Mouse (Mus musculus) erythroblast, embryonic 14.5 days (primary cell): ENCODE results near the gene Serpinf1. TPM values are rescaled to one million over a fixed set of nuclear protein-coding genes. Genes with fewer than 3 reads are reported as not detected.
"Not testable (repeated sequence)": the region's sequence is repeated elsewhere in the genome, so short reads cannot be mapped to it uniquely, and the experiment has no call there.

Source experiments
- H3K27me3 ChIP-seq: 2 replicates; pipeline ENCODE4 v1.6.1; 2012; ENCODE audit warnings: inconsistent platforms; ENCODE audit not compliant: control insufficient read depth
- H3K36me3 ChIP-seq: 2 replicates; pipeline ENCODE4 v1.6.1; 2012; ENCODE audit warnings: mild to moderate bottlenecking, inconsistent platforms; ENCODE audit not compliant: control insufficient read depth
- H3K4me1 ChIP-seq: 2 replicates; pipeline ENCODE4 v1.6.1; 2012; ENCODE audit warnings: inconsistent platforms; ENCODE audit not compliant: control insufficient read depth
- H3K4me3 ChIP-seq: replicated peaks from 2 replicates; pipeline ENCODE3; 2012; ENCODE audit warnings: moderate library complexity, mild to moderate bottlenecking, inconsistent platforms
- H3K9me3 ChIP-seq: 2 replicates; pipeline ENCODE4 v1.6.1; 2012; ENCODE audit warnings: low read length, inconsistent platforms, mixed read lengths; ENCODE audit not compliant: control insufficient read depth
- GATA1 ChIP-seq: IDR thresholded peaks from 2 replicates; pipeline ENCODE4 v1.6.1; 2012; ENCODE audit warnings: low read length, inconsistent platforms, mixed read lengths
- TAL1 ChIP-seq: IDR thresholded peaks from 3 replicates; pipeline ENCODE4 v1.6.1; 2012; ENCODE audit warnings: low read length, inconsistent platforms, mixed read lengths
- polyA plus RNA-seq: library from polyadenylated mRNA; stranded (reverse); fragments of >175 nt; gene quantifications from 2 replicates; pipeline ENCODE4 v1.2.3, GENCODE M21; 2012

Serpinf1 gene
- polyA plus RNA-seq, 1 experiment, result 0.18 TPM

DNA sequence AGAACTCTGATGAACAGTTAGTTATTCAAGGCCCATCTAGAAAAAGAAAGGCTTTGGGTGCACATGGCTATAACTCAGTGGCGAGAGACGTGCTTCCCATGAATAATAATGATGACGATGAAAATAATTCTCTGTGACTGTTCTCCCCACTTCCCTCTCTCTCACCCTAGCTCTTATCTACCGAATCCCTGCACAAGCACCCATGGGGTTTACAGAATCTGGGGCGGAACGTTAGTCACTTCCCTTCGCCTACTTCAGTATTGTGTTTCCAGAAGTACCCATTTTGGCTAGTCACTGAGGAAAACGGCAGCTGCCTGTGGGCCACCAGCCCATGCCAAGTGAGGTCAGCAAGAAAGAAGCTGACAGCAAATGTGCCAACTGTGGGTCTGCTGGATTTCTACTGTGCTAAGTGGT, 36.1 kb upstream of the Serpinf1 start:
- Histone ChIP-seq H3K9me3 (peaks cover 3% of the 10 kb centered on the region), H3K36me3 (peaks cover 20% of the 10 kb centered on the region), H3K27me3 (no peaks in the 10 kb centered on the region), H3K4me1 (peaks cover 87% of the 10 kb centered on the region), H3K4me3 (no peak overlapping the region)
- TF ChIP-seq TAL1, result no peak
- TF ChIP-seq GATA1, result no peak

- Histone ChIP-seq H3K4me1 (peaks cover 87% of the 10 kb centered on the region), H3K36me3 (peaks cover 20% of the 10 kb centered on the region), H3K4me3 (peak overlapping the region; percentile 10), H3K27me3 (no peaks in the 10 kb centered on the region), H3K9me3 (peaks cover 8% of the 10 kb centered on the region)
- TF ChIP-seq TAL1, result no peak
- TF ChIP-seq GATA1, result no peak
These were observed 35.7 kb upstream of the Serpinf1 start for GRCm38 (mm10) chr11:75458169-75458568.

GRCm38 (mm10) chr11:75456440-75456871, 34.0 kb upstream of the Serpinf1 start:
- no peak for TF ChIP-seq GATA1
- TF ChIP-seq TAL1, result no peak

GRCm38 (mm10) chr11:75455971-75456370, 33.5 kb upstream of the Serpinf1 start:
- H3K4me1 ChIP-seq, result peaks cover 93% of the 10 kb centered on the region
- not testable (repeated sequence) for H3K4me3 ChIP-seq, H3K27me3 ChIP-seq
- H3K36me3 ChIP-seq, result peaks cover 35% of the 10 kb centered on the region
- peaks cover 30% of the 10 kb centered on the region for H3K9me3 ChIP-seq

More at GRCm38 (mm10) chr11:75456440-75456871, 34.0 kb upstream of the Serpinf1 start:
- H3K4me1 ChIP-seq, result peaks cover 90% of the 10 kb centered on the region
- H3K9me3 ChIP-seq, result peaks cover 25% of the 10 kb centered on the region
- H3K27me3 ChIP-seq, result no peaks in the 10 kb centered on the region
- H3K36me3 ChIP-seq, result peaks cover 30% of the 10 kb centered on the region
- no peak overlapping the region for H3K4me3 ChIP-seq

- no peaks in the 10 kb centered on the region for H3K27me3 ChIP-seq
- peaks cover 32% of the 10 kb centered on the region for H3K9me3 ChIP-seq
- peaks cover 93% of the 10 kb centered on the region for H3K4me1 ChIP-seq
- no peak for TF ChIP-seq GATA1
- no peak for TF ChIP-seq TAL1
- peaks cover 43% of the 10 kb centered on the region for H3K36me3 ChIP-seq
- H3K4me3 ChIP-seq, result peak overlapping the region; percentile 70
These were observed 32.7 kb upstream of the Serpinf1 start for GRCm38 (mm10) chr11:75455041-75455736.

DNA sequence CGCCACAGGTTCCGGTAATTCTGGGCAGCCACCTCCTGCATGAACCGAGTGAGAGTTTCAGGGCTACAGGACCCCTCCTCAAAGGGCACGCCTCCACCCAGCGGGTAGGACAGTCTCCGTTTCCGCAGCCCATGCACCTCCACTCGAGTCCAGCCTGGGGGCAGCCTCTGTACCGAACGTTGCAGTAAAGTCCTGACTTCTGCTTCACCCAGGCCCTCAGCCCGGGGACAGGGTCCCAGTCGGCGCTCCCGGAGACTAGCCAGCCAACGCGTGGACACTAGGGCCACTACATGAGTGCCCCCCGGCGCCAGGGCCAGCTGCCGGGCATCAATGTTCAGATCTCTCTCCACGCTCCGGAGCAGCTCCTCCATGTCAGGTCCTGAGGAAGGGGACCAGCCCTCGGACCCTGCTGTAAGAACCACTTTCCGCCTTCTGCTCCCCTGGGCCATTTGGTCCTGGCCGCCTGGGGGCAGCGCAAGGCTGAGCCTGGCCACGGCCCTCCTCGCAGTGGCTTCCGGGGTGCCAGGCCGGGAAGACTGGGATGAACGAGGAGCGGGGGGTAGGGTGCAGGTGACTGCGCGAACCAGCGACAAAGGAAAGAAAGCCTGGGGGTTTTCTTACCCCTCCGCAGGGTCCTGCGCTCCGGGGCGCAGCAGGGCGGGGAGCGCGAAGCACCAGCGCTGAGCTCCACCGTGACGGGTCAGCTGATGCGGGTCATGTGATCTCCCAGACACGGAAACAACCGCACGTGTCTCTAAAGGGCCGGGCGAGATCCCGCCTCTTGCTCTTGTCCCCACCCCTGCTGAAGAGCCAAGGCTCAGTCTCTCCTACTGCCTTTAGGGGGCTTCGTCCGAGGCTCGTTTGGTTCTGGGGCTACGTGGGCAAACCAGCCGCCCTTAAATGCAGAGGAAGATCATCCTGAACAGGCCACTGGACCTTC, 31.8 kb upstream of the Serpinf1 start, which contains the start of gene Wdr81:
Gene Wdr81, minus strand, starts transcription at position 727 of the 940 bp plus-strand sequence.
- Histone ChIP-seq H3K36me3 (peaks cover 48% of the 10 kb centered on the region), H3K27me3 (no peaks in the 10 kb centered on the region), H3K4me1 (peaks cover 93% of the 10 kb centered on the region), H3K9me3 (peaks cover 32% of the 10 kb centered on the region), H3K4me3 (peak within 1 kb of the TSS; percentile 70)
- TF ChIP-seq TAL1, result no peak
- no peak for TF ChIP-seq GATA1

- TF ChIP-seq GATA1 (no peak), TAL1 (no peak)
- H3K4me1 ChIP-seq, result peaks cover 93% of the 10 kb centered on the region
- H3K9me3 ChIP-seq, result peaks cover 32% of the 10 kb centered on the region
- no peaks in the 10 kb centered on the region for H3K27me3 ChIP-seq
- H3K4me3 ChIP-seq, result peak overlapping the region; percentile 70
- H3K36me3 ChIP-seq, result peaks cover 61% of the 10 kb centered on the region
These were observed 30.5 kb upstream of the Serpinf1 start for GRCm38 (mm10) chr11:75452812-75453557.

DNA sequence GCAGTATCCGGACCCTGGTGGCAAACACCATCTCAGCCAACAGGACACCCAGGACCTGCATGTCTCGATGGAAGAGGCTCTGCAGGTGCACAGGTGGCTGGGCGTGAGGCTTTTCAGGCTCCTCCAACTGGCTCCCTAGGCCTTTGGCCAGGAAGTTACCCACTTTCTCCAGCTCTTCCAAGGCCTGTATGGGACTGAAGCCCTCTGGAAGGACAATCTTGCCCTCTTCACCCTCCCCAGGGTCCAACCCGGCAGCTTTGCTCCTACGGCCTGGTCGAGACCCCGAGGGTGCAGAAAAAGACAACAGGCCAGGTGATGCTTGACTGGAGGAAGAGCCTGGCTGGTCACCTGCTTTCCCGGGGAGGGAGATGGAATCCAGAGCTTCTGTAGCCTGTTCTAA, 29.6 kb upstream of the Serpinf1 start:
- peaks cover 70% of the 10 kb centered on the region for H3K36me3 ChIP-seq
- TF ChIP-seq TAL1 (no peak), GATA1 (no peak)
- H3K9me3 ChIP-seq, result peaks cover 32% of the 10 kb centered on the region
- H3K4me1 ChIP-seq, result peaks cover 95% of the 10 kb centered on the region
- H3K27me3 ChIP-seq, result no peaks in the 10 kb centered on the region
- peak overlapping the region; percentile 66 for H3K4me3 ChIP-seq
